Mouse (Mus musculus) limb, embryonic 15.5 days (tissue): ENCODE data around the gene Vmn2r113. TPM values are rescaled to one million over a fixed set of nuclear protein-coding genes. Genes with fewer than 3 reads are reported as not detected.
"Not testable (repeated sequence)": the region's sequence is repeated elsewhere in the genome, so short reads cannot be mapped to it uniquely, and the experiment has no call there.

Experiments
- ATAC-seq: fragments of 200-750 bp; cut with Nextera tagmentation; 2 replicates; pipeline ENCODE4 v1.8.0; 2017; ENCODE audit warnings: low read depth, moderate TSS enrichment; ENCODE audit not compliant: insufficient number of reproducible peaks, low FRiP score, low TSS enrichment
- H3K27ac ChIP-seq: fragments of 300-500 bp; sonication (generic); 2 replicates; pipeline ENCODE4 v1.5.1; 2015; ENCODE audit warnings: moderate library complexity, mild to moderate bottlenecking, inconsistent platforms
- H3K27me3 ChIP-seq: fragments of 300-500 bp; sonication (generic); 2 replicates; pipeline ENCODE4 v1.6.1; 2015; ENCODE audit warnings: inconsistent platforms
- H3K36me3 ChIP-seq: fragments of 300-500 bp; sonication (generic); 2 replicates; pipeline ENCODE4 v1.6.1; 2015; ENCODE audit warnings: inconsistent platforms
- H3K4me1 ChIP-seq: fragments of 300-500 bp; sonication (generic); 2 replicates; pipeline ENCODE4 v1.6.1; 2015; ENCODE audit warnings: inconsistent platforms
- H3K4me2 ChIP-seq: fragments of 300-500 bp; sonication (generic); 2 replicates; pipeline ENCODE4 v1.6.1; 2015; ENCODE audit warnings: mild to moderate bottlenecking, inconsistent platforms
- H3K4me3 ChIP-seq: fragments of 300-500 bp; sonication (generic); 2 replicates; pipeline ENCODE4 v1.5.1; 2015; ENCODE audit warnings: mild to moderate bottlenecking, inconsistent platforms
- H3K9ac ChIP-seq: fragments of 300-500 bp; sonication (generic); 2 replicates; pipeline ENCODE4 v1.6.1; 2015; ENCODE audit warnings: inconsistent platforms
- H3K9me3 ChIP-seq: fragments of 300-500 bp; sonication (generic); 2 replicates; pipeline ENCODE4 v1.6.1; 2016; ENCODE audit warnings: inconsistent platforms
- WGBS: fragments of 180-500 bp; shearing (Covaris S2); methylation state at CpG from one replicate; pipeline ENCODE4 v1.1.7; 2015; 5-methylcytosine and 5-hydroxymethylcytosine counted together
- polyA plus RNA-seq: library from polyadenylated mRNA; unstranded; fragments of >200 nt; fragmentation: Nextera tagmentation; extraction: Ambion mirVana; gene quantifications from 2 replicates; pipeline ENCODE4 v1.2.1, GENCODE M21; 2015

Vmn2r113 gene
- not detected in 2 replicates for polyA plus RNA-seq

DNA sequence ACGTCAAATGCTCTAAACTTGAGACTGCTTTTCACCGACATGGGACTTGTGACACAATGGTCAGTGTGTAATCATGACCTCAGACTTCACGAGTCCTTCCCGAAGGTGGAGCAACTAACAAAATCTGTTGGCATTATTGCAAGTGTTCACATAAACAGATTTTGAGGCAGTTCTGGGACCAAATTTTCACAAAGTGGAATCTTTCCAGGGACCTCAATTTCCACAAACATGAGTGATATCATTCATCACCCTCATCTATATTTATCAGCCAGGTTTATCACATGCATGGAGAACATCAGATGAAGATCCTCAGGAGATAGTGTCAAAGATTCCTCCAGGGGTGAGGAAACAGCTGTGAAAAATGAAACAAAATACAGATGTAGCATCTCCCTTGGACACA, at the start of gene Vmn2r113:
Gene Vmn2r113 (plus strand): TSS at position 301 of the 400 bp plus-strand sequence.
- H3K27me3 ChIP-seq, H3K36me3 ChIP-seq, H3K4me2 ChIP-seq, H3K4me1 ChIP-seq, H3K9ac ChIP-seq, H3K27ac ChIP-seq, H3K4me3 ChIP-seq, H3K9me3 ChIP-seq, ATAC-seq: not testable (repeated sequence)
- no CpG with 5 or more reads among the region's 4 CpGs for WGBS

Other genes starting within 250 kb of the Vmn2r113 start
- 20.6 and 23.3 TPM in 2 replicates for gene Zfp945, start 75.8 kb upstream of the Vmn2r113 start, polyA plus RNA-seq
- not detected in 2 replicates for gene Vmn2r-ps130, start 118.2 kb downstream of the Vmn2r113 start, polyA plus RNA-seq